Mouse (Mus musculus) frontal cortex, postnatal 25 days (tissue): ENCODE data around the gene Gm4177.
"Not testable (repeated sequence)": the region's sequence is repeated elsewhere in the genome, so short reads cannot be mapped to it uniquely, and the experiment has no call there.

Experiments
- DNase-seq, 2 experiments: peaks; one replicate each; pipeline ENCODE4 v3.0.0; 2022; ENCODE audit warnings: low spot score in 2 of 2

Gm4177 gene

GRCm38 (mm10) chr7:21796628-21797027 is at the start of gene Gm4177:
TSS of gene Gm4177 (minus strand) at chr7:21796728.
- DNase-seq = not testable (repeated sequence)

DNA sequence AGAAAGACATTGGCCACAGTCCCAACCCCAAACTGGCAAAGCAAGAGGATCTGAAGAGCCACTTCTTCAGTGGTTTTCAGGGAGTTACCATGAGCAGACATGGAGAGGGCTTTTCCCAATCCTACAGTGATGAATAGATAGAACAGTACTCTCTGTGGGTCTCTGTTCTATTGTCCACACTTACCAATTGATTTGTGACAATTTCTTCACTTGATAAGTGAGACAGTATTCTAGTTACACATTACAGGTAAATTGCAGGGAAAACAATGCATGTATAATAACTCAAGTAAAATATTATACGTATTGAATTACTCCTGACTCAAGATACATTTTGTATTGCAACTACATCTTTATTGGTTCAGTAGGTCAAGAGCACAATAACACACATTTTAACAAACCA is 47.6 kb upstream of the Gm4177 start, which contains the start of gene Gm5725:
TSS of gene Gm5725 (minus strand) at position 101 of the 400 bp plus-strand sequence.
- not testable (repeated sequence) for DNase-seq

DNA sequence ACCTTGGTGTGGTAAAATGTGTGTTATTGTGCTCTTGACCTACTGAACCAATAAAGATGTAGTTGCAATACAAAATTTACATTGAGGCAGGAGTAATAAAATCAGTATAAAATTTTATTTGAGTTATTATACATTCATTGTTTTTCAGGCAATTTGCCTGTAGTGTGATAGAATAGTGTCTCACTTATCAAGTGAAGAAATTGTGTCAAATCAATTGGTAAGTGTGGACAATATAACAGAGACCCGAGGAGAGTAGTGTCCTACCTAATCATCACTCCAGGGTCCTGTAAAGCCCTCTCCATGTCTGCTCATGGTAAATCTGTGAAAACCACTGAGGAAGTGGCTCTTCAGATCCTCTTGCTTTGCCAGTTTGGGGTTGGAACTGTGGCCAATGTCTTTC is 35.5 kb upstream of the Gm4177 start, which contains the start of gene Vmn1r135:
TSS of gene Vmn1r135 (plus strand) at position 301 of the 400 bp plus-strand sequence.
- not testable (repeated sequence) for DNase-seq

GRCm38 (mm10) chr7:21761375-21761774 is 35.2 kb downstream of the Gm4177 start, which contains the start of gene Gm4175:
TSS of gene Gm4175 (minus strand) at chr7:21761475.
- not testable (repeated sequence) for DNase-seq
